Mouse (Mus musculus): ENCODE measurements around the gene Lsg1. TPM values are rescaled to one million over a fixed set of nuclear protein-coding genes. Genes with fewer than 3 reads are reported as not detected.

Lsg1 gene
- polyA plus RNA-seq, 1 experiment from 2014 or later = 86.2 TPM

GRCm38 (mm10) chr16:30560601-30561000 lies 26.8 kb downstream of the Lsg1 start:
- H3K27me3 ChIP-seq (ENCODE audit: low read depth, poor library complexity, severe bottlenecking) = no peaks in the 10 kb centered on the region
- peaks cover 100% of the 10 kb centered on the region for H3K36me3 ChIP-seq
- DNase-seq (ENCODE audit: low spot score) = no peak
- H3K9me3 ChIP-seq (replicated peaks) = peaks cover 18% of the 10 kb centered on the region; the same call in 1 of the 2 replicates
- no peak overlapping the region for H3K27ac ChIP-seq (replicated peaks)
- no peak overlapping the region for H3K4me3 ChIP-seq
- 93% methylated on average over 4 of the region's 4 CpGs for WGBS
- H3K4me1 ChIP-seq = no peaks in the 10 kb centered on the region

DNA sequence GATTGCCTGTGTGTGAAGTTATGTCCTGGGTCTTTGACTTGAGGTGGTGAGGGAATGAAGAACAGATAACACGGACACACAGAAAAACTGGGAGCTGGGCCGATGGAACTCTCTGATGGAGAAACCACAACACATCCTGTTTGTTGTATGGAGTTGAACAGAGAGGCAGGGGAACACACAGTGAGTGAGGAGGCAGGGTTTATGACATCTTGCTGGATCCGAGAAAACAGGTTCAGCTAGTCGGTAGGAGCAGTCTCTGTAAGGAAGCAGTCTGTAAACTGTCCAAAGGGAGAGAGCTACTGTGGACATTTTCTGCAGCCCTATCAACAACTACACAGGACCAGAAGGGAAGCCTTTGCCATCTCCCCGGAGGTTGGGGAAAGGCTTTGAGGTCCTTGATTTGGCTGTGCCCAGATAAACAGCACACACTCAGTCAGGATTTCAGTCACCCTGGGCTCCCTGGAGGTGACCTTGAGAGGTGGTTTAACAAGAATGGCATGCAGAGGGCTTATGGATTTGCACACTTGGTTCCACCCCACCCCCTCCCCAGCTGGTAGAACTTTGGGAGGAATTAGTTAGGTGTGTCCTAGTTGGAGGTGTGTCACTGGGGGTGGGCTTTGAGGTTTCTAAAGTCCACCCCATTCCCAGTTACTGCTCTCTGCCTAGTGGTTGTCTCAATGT lies 27.9 kb downstream of the Lsg1 start:
- Histone ChIP-seq H3K27ac (replicated peaks) (no peak overlapping the region), H3K27me3 (ENCODE audit: low read depth, poor library complexity, severe bottlenecking) (no peaks in the 10 kb centered on the region), H3K4me1 (no peaks in the 10 kb centered on the region), H3K36me3 (peaks cover 98% of the 10 kb centered on the region), H3K9me3 (replicated peaks) (peaks cover 27% of the 10 kb centered on the region; the same call in 1 of the 2 replicates), H3K4me3 (no peak overlapping the region)
- DNase-seq (ENCODE audit: low spot score) = no peak
- 94% methylated on average over 5 of the region's 5 CpGs for WGBS

GRCm38 (mm10) chr16:30554109-30554508 lies 33.3 kb downstream of the Lsg1 start:
- H3K27me3 ChIP-seq (ENCODE audit: low read depth, poor library complexity, severe bottlenecking) = peaks cover 6% of the 10 kb centered on the region
- no peak for DNase-seq (ENCODE audit: low spot score)
- peaks cover 22% of the 10 kb centered on the region for H3K4me1 ChIP-seq
- WGBS = 97% methylated on average over 8 of the region's 8 CpGs
- peaks cover 44% of the 10 kb centered on the region for H3K36me3 ChIP-seq
- no peak overlapping the region for H3K27ac ChIP-seq (replicated peaks)
- no peak overlapping the region for H3K4me3 ChIP-seq
- H3K9me3 ChIP-seq (replicated peaks) = peaks cover 30% of the 10 kb centered on the region; the same call in 1 of the 2 replicates

GRCm38 (mm10) chr16:30552621-30553338 lies 34.6 kb downstream of the Lsg1 start:
- 0 out of 2 replicates have a peak overlapping the region, but pooled peaks have one; percentile 24 for H3K27ac ChIP-seq (replicated peaks)

DNA sequence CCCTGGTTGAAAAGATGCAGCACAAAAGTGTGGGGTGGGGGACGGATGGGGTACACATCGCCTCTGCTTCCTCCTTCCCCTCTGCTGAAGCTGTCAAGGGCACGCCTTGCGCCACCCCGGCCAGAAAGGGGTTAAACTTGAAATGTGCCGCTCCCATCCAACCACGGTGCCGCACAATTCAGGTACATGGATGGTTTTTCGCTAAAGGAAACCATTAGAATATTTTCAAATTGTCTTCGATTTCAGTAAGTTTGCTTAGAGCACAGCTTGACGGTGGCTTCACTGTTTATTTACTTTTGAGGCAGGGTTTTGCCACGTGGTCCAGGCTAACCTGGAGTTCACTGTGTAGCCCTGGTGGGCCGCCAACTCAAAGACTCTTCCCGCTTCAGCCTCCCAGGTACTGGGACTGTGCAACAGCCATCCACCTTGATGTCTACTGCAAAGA lies 36.6 kb downstream of the Lsg1 start, which contains the start of gene Tmem44:
Tmem44 (minus strand) TSS at position 95 of the 445 bp plus-strand sequence.
- Histone ChIP-seq H3K27me3 (ENCODE audit: low read depth, poor library complexity, severe bottlenecking) (peaks cover 9% of the 10 kb centered on the region), H3K4me3 (peak within 1 kb of the TSS; percentile 86), H3K4me1 (peaks cover 25% of the 10 kb centered on the region), H3K9me3 (replicated peaks) (peaks cover 14% of the 10 kb centered on the region; the same call in 1 of the 2 replicates), H3K27ac (replicated peaks) (peak within 1 kb of the TSS; percentile 97), H3K36me3 (peaks cover 27% of the 10 kb centered on the region)
- WGBS = 8% methylated on average over 14 of the region's 14 CpGs
- no peak for DNase-seq (ENCODE audit: low spot score)

More at GRCm38 (mm10) chr16:30552621-30553338, 34.6 kb downstream of the Lsg1 start:
- H3K9me3 ChIP-seq (replicated peaks) = peaks cover 30% of the 10 kb centered on the region; the same call in 1 of the 2 replicates
- H3K27me3 ChIP-seq (ENCODE audit: low read depth, poor library complexity, severe bottlenecking) = peaks cover 9% of the 10 kb centered on the region
- H3K36me3 ChIP-seq = peaks cover 31% of the 10 kb centered on the region
- H3K4me3 ChIP-seq = no peak overlapping the region
- no peak for DNase-seq (ENCODE audit: low spot score)
- peaks cover 25% of the 10 kb centered on the region for H3K4me1 ChIP-seq
- WGBS = 43% methylated on average over 11 of the region's 11 CpGs

DNA sequence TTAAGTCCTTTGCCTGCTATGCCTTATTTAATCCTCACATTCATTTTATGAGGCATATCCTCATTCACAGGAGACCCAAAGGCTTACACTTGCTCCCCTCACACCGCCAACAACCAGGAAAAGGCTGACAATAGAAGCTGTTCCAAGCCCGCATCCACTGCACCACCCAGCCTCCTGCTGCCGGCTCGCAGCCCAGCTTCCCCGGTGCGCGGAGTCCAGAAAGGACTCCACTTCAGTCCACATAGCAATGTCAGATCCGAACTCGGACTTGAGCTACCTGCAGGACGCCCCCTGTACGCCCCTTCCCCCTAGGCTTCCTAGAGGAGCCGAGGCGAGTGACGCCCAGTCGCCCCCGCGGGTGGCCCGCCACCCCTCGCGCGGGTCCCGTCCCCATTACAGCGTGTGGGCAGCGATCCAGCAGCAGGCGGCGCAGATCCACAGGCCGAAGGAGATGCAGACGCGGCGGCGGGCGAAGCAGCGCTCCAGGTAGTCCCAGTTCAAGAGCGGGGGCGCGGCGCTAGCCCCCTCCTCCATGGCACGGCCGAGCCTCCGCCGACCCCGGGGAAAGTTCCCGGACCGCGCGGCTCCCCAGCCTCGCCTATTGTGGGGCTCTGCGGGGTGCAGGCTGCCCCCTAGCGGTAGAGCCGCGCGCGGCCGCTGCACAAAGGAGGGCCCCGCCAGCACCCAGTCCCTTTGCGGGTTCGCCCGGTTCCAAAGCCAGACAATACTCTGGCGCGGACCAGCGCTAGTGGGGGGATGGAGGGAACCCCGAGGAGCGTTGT lies 37.2 kb downstream of the Lsg1 start:
- Histone ChIP-seq H3K27ac (replicated peaks) (peak overlapping the region; percentile 97), H3K36me3 (peaks cover 27% of the 10 kb centered on the region), H3K9me3 (replicated peaks) (peaks cover 8% of the 10 kb centered on the region; the same call in 1 of the 2 replicates), H3K4me1 (peaks cover 25% of the 10 kb centered on the region), H3K4me3 (peak overlapping the region; percentile 86), H3K27me3 (ENCODE audit: low read depth, poor library complexity, severe bottlenecking) (peaks cover 9% of the 10 kb centered on the region)
- peak; percentile 88 for DNase-seq (ENCODE audit: low spot score)
- WGBS = under 1% methylated on average over 63 of the region's 63 CpGs

GRCm38 (mm10) chr16:30549516-30549915 lies 37.9 kb downstream of the Lsg1 start:
- Histone ChIP-seq H3K27ac (replicated peaks) (peak overlapping the region; percentile 97; the same call in 1 of the 2 replicates), H3K9me3 (replicated peaks) (peaks cover 3% of the 10 kb centered on the region; the same call in 1 of the 2 replicates)
- 90% methylated on average over 7 of the region's 7 CpGs for WGBS

GRCm38 (mm10) chr16:30548291-30548690 lies 39.1 kb downstream of the Lsg1 start:
- DNase-seq (ENCODE audit: low spot score) = no peak
- Histone ChIP-seq H3K4me3 (no peak overlapping the region), H3K4me1 (peaks cover 25% of the 10 kb centered on the region), H3K9me3 (replicated peaks) (no peaks in the 10 kb centered on the region; the same call in 1 of the 2 replicates), H3K27me3 (ENCODE audit: low read depth, poor library complexity, severe bottlenecking) (peaks cover 9% of the 10 kb centered on the region), H3K27ac (replicated peaks) (no peak overlapping the region), H3K36me3 (peaks cover 37% of the 10 kb centered on the region)
- 93% methylated on average over 5 of the region's 5 CpGs for WGBS

More at GRCm38 (mm10) chr16:30549516-30549915, 37.9 kb downstream of the Lsg1 start:
- Histone ChIP-seq H3K4me3 (peak overlapping the region; percentile 86), H3K36me3 (peaks cover 28% of the 10 kb centered on the region), H3K27me3 (ENCODE audit: low read depth, poor library complexity, severe bottlenecking) (peaks cover 9% of the 10 kb centered on the region), H3K4me1 (peaks cover 25% of the 10 kb centered on the region)
- no peak for DNase-seq (ENCODE audit: low spot score)

DNA sequence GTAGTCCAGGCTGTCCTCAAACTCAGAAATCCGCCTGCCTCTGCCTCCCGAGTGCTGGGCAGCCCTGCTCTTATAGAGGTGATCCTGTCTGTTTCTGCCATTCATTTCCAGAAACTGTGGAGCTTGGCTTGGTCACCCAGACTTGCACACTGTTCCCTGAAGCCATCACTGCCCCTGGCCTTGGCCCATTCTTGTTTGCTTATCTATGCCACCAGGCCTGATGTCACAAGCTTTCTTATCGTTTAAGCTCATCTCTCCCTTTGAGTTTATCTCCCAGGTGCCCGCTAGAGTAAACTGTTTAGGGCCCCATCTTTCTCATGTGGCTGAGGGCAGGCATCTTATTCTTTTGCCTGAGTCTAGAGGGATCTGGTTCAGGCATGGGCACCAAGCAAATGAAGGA lies 42.7 kb downstream of the Lsg1 start:
- Histone ChIP-seq H3K27me3 (ENCODE audit: low read depth, poor library complexity, severe bottlenecking) (peaks cover 9% of the 10 kb centered on the region), H3K9me3 (replicated peaks) (no peaks in the 10 kb centered on the region; the same call in 1 of the 2 replicates), H3K4me3 (no peak overlapping the region), H3K27ac (replicated peaks) (no peak overlapping the region), H3K4me1 (peaks cover 19% of the 10 kb centered on the region), H3K36me3 (peaks cover 57% of the 10 kb centered on the region)
- no peak for DNase-seq (ENCODE audit: low spot score)
- WGBS = 94% methylated on average over 4 of the region's 4 CpGs

- Histone ChIP-seq H3K36me3 (peaks cover 57% of the 10 kb centered on the region), H3K27ac (replicated peaks) (no peak overlapping the region), H3K4me1 (peaks cover 13% of the 10 kb centered on the region), H3K9me3 (replicated peaks) (no peaks in the 10 kb centered on the region; the same call in 1 of the 2 replicates), H3K27me3 (ENCODE audit: low read depth, poor library complexity, severe bottlenecking) (no peaks in the 10 kb centered on the region), H3K4me3 (no peak overlapping the region)
- no peak for DNase-seq (ENCODE audit: low spot score)
- WGBS = 89% methylated on average over 9 of the region's 9 CpGs
Measured at GRCm38 (mm10) chr16:30543386-30543785, 44.0 kb downstream of the Lsg1 start.

GRCm38 (mm10) chr16:30542826-30543225 lies 44.6 kb downstream of the Lsg1 start:
- 86% methylated on average over 6 of the region's 6 CpGs for WGBS
- H3K27ac ChIP-seq (replicated peaks) = no peak overlapping the region
- no peak overlapping the region for H3K4me3 ChIP-seq
- no peaks in the 10 kb centered on the region for H3K27me3 ChIP-seq (ENCODE audit: low read depth, poor library complexity, severe bottlenecking)
- peaks cover 57% of the 10 kb centered on the region for H3K36me3 ChIP-seq
- H3K4me1 ChIP-seq = peaks cover 13% of the 10 kb centered on the region
- DNase-seq (ENCODE audit: low spot score) = no peak
- H3K9me3 ChIP-seq (replicated peaks) = no peaks in the 10 kb centered on the region; the same call in 1 of the 2 replicates

Measured in midbrain, embryonic 10.5 days (tissue).